Mouse (Mus musculus) ES-E14 (cell line): ENCODE results near the gene Gm20715.

ENCODE experiments used
- CHD2 ChIP-seq: IDR thresholded peaks from 2 replicates; pipeline ENCODE4 v1.6.1; 2014; ENCODE audit warnings: mild to moderate bottlenecking, low read depth, low read length, inconsistent platforms
- HCFC1 ChIP-seq: IDR thresholded peaks from 2 replicates; pipeline ENCODE4 v1.6.1; 2012; ENCODE audit warnings: low read length, inconsistent platforms, borderline replicate concordance; ENCODE audit not compliant: insufficient read depth
- MAFK ChIP-seq: IDR thresholded peaks from 2 replicates; pipeline ENCODE4 v1.6.1; 2014; ENCODE audit warnings: mild to moderate bottlenecking, low read depth, low read length, inconsistent platforms; ENCODE audit not compliant: insufficient read depth

DNA sequence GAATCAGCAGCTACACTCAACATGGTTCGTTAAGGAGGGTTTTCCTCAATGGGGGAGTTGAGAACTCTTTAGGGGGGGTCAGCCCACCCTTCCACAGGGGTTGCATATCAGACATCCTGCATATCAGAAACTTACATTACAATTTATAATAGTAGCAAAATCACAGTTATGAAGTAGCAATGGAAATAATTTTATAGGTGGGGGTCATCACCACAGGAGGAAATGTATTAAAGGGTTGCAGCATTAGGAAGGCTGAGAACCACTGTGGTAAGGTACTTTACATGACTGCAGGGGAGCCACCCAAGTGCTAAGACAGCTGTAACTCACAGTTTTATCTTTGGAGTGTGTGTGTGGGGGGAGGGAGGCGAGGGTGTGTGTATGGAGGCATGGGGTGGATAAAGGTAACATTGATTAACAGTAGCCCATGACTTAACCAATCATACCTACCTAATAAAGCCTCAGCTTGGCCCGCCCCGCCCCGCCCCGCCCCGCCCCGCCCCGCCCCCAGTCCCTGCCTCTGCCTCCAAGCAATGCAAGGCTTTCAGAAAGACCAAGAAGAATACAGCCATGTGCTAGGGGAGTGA lies 49.5 kb upstream of the Gm20715 start:
- TF ChIP-seq MAFK (no peak), CHD2 (no peak), HCFC1 (no peak)
